Mouse (Mus musculus) lung, embryonic 15.5 days (tissue): ENCODE results near the gene Nkx6-1. TPM values are rescaled to one million over a fixed set of nuclear protein-coding genes. Genes with fewer than 3 reads are reported as not detected.
A peak's percentile ranks its signal among the peaks of the same experiment; 100 is the strongest.

Source experiments
- ATAC-seq: fragments of 200-750 bp; cut with Nextera tagmentation; 2 replicates; pipeline ENCODE4 v1.8.0; 2017; ENCODE audit warnings: moderate number of reproducible peaks, borderline replicate concordance; ENCODE audit not compliant: low FRiP score, low TSS enrichment; ENCODE audit errors: extremely low read depth
- H3K27ac ChIP-seq: fragments of 300-500 bp; sonication (generic); 2 replicates; pipeline ENCODE4 v1.5.1; 2015; ENCODE audit warnings: moderate library complexity, mild to moderate bottlenecking, inconsistent platforms
- H3K27me3 ChIP-seq: fragments of 300-500 bp; sonication (generic); 2 replicates; pipeline ENCODE4 v1.6.1; 2015; ENCODE audit warnings: inconsistent platforms
- H3K36me3 ChIP-seq: fragments of 300-500 bp; sonication (generic); 2 replicates; pipeline ENCODE4 v1.6.1; 2015; ENCODE audit warnings: inconsistent platforms
- H3K4me1 ChIP-seq: fragments of 300-500 bp; sonication (generic); 2 replicates; pipeline ENCODE4 v1.6.1; 2015; ENCODE audit warnings: inconsistent platforms
- H3K4me2 ChIP-seq: fragments of 300-500 bp; sonication (generic); 2 replicates; pipeline ENCODE4 v1.6.1; 2015; ENCODE audit warnings: inconsistent platforms, mild to moderate bottlenecking, moderate library complexity
- H3K4me3 ChIP-seq: fragments of 300-500 bp; sonication (generic); 2 replicates; pipeline ENCODE4 v1.5.1; 2015; ENCODE audit warnings: mild to moderate bottlenecking, inconsistent platforms
- H3K9ac ChIP-seq: fragments of 300-500 bp; sonication (generic); 2 replicates; pipeline ENCODE4 v1.6.1; 2015; ENCODE audit warnings: inconsistent platforms
- H3K9me3 ChIP-seq: fragments of 300-500 bp; sonication (generic); 2 replicates; pipeline ENCODE4 v1.6.1; 2016; ENCODE audit warnings: inconsistent platforms
- WGBS: fragments of 180-500 bp; shearing (Covaris S2); methylation state at CpG from one replicate; pipeline ENCODE4 v1.1.7; 2015; 5-methylcytosine and 5-hydroxymethylcytosine counted together
- polyA plus RNA-seq: library from polyadenylated mRNA; unstranded; fragments of >200 nt; fragmentation: Nextera tagmentation; extraction: Ambion mirVana; gene quantifications from 2 replicates; pipeline ENCODE4 v1.2.1, GENCODE M21; 2015

The Nkx6-1 gene
- polyA plus RNA-seq, 1 experiment from 2014 or later = 0.42 TPM

GRCm38 (mm10) chr5:101667263-101667990, 2.6 kb upstream of the Nkx6-1 start:
- Histone ChIP-seq H3K36me3 (no peaks in the 10 kb centered on the region), H3K9me3 (no peaks in the 10 kb centered on the region), H3K9ac (no peak overlapping the region), H3K4me3 (no peak overlapping the region), H3K27ac (no peak overlapping the region), H3K4me1 (peaks cover 26% of the 10 kb centered on the region), H3K4me2 (no peak overlapping the region), H3K27me3 (peaks cover 84% of the 10 kb centered on the region)
- WGBS = 3% methylated on average over 19 of the region's 19 CpGs
- ATAC-seq = no peak

- Histone ChIP-seq H3K4me2 (no peak overlapping the region), H3K4me3 (no peak overlapping the region), H3K9ac (no peak overlapping the region), H3K36me3 (no peaks in the 10 kb centered on the region), H3K27me3 (peaks cover 91% of the 10 kb centered on the region), H3K9me3 (no peaks in the 10 kb centered on the region), H3K27ac (no peak overlapping the region), H3K4me1 (peaks cover 26% of the 10 kb centered on the region)
- no peak for ATAC-seq
- 3% methylated on average over 18 of the region's 18 CpGs for WGBS
Observed at GRCm38 (mm10) chr5:101666713-101667112, 1.9 kb upstream of the Nkx6-1 start.

- Histone ChIP-seq H3K9ac (no peak overlapping the region), H3K4me2 (peak overlapping the region; percentile 69; the same call in 1 of the 2 replicates), H3K4me3 (no peak overlapping the region), H3K27me3 (peaks cover 97% of the 10 kb centered on the region), H3K27ac (no peak overlapping the region), H3K9me3 (no peaks in the 10 kb centered on the region), H3K4me1 (peaks cover 26% of the 10 kb centered on the region), H3K36me3 (no peaks in the 10 kb centered on the region)
- no peak for ATAC-seq
- 5% methylated on average over 9 of the region's 9 CpGs for WGBS
Observed at GRCm38 (mm10) chr5:101666091-101666490, 1.3 kb upstream of the Nkx6-1 start.

GRCm38 (mm10) chr5:101664423-101664921, 324 bp downstream of the Nkx6-1 start:
- 0% methylated on average over 49 of the region's 64 CpGs for WGBS
- H3K27me3 ChIP-seq = peaks cover 100% of the 10 kb centered on the region
- ATAC-seq = 0 out of 2 replicates have a peak, but pooled peaks have one; percentile 17
- H3K9me3 ChIP-seq = no peaks in the 10 kb centered on the region
- peaks cover 28% of the 10 kb centered on the region for H3K4me1 ChIP-seq
- no peaks in the 10 kb centered on the region for H3K36me3 ChIP-seq
- H3K4me3 ChIP-seq = peak overlapping the region; percentile 38
- no peak overlapping the region for H3K9ac ChIP-seq
- H3K27ac ChIP-seq = no peak overlapping the region
- peak overlapping the region; percentile 69 for H3K4me2 ChIP-seq

GRCm38 (mm10) chr5:101663621-101664422, 974 bp downstream of the Nkx6-1 start:
- Histone ChIP-seq H3K27ac (no peak overlapping the region), H3K4me1 (peaks cover 32% of the 10 kb centered on the region), H3K4me2 (peak overlapping the region; percentile 69), H3K9ac (no peak overlapping the region), H3K36me3 (no peaks in the 10 kb centered on the region), H3K9me3 (no peaks in the 10 kb centered on the region), H3K4me3 (peak overlapping the region; percentile 38), H3K27me3 (peaks cover 100% of the 10 kb centered on the region)
- under 1% methylated on average over 74 of the region's 94 CpGs for WGBS
- 0 out of 2 replicates have a peak, but pooled peaks have one; percentile 1 for ATAC-seq

GRCm38 (mm10) chr5:101663176-101663575, 1.6 kb downstream of the Nkx6-1 start:
- H3K9ac ChIP-seq = no peak overlapping the region
- H3K4me3 ChIP-seq = peak overlapping the region; percentile 38
- no peak overlapping the region for H3K27ac ChIP-seq
- peak; percentile 54; the same call in 1 of the 2 replicates for ATAC-seq
- WGBS = 1% methylated on average over 23 of the region's 23 CpGs
- peaks cover 99% of the 10 kb centered on the region for H3K27me3 ChIP-seq
- peaks cover 32% of the 10 kb centered on the region for H3K4me1 ChIP-seq
- H3K4me2 ChIP-seq = peak overlapping the region; percentile 69
- H3K9me3 ChIP-seq = no peaks in the 10 kb centered on the region
- H3K36me3 ChIP-seq = no peaks in the 10 kb centered on the region

- H3K27ac ChIP-seq = no peak overlapping the region
- H3K4me2 ChIP-seq = no peak overlapping the region
- H3K36me3 ChIP-seq = no peaks in the 10 kb centered on the region
- H3K9me3 ChIP-seq = no peaks in the 10 kb centered on the region
- peaks cover 32% of the 10 kb centered on the region for H3K4me1 ChIP-seq
- H3K27me3 ChIP-seq = peaks cover 98% of the 10 kb centered on the region
- no peak overlapping the region for H3K9ac ChIP-seq
- ATAC-seq = no peak
- WGBS = 9% methylated on average over 8 of the region's 8 CpGs
- no peak overlapping the region for H3K4me3 ChIP-seq
Observed at GRCm38 (mm10) chr5:101662485-101662884, 2.3 kb downstream of the Nkx6-1 start.

- no peak overlapping the region for H3K4me2 ChIP-seq
- no peak overlapping the region for H3K9ac ChIP-seq
- H3K9me3 ChIP-seq = no peaks in the 10 kb centered on the region
- 7% methylated on average over 25 of the region's 25 CpGs for WGBS
- ATAC-seq = no peak
- no peaks in the 10 kb centered on the region for H3K36me3 ChIP-seq
- H3K4me1 ChIP-seq = peaks cover 32% of the 10 kb centered on the region
- no peak overlapping the region for H3K4me3 ChIP-seq
- H3K27me3 ChIP-seq = peaks cover 98% of the 10 kb centered on the region
- H3K27ac ChIP-seq = no peak overlapping the region
Observed at GRCm38 (mm10) chr5:101661561-101662211, 3.1 kb downstream of the Nkx6-1 start.

- Histone ChIP-seq H3K4me1 (peaks cover 30% of the 10 kb centered on the region), H3K27me3 (peaks cover 98% of the 10 kb centered on the region)
- no peak for ATAC-seq
Observed at GRCm38 (mm10) chr5:101660666-101661065, 4.1 kb downstream of the Nkx6-1 start.

GRCm38 (mm10) chr5:101659411-101659971, 5.3 kb downstream of the Nkx6-1 start:
- ATAC-seq = no peak
- H3K27me3 ChIP-seq = peaks cover 98% of the 10 kb centered on the region
- H3K4me2 ChIP-seq = peak overlapping the region; percentile 17; the same call in 1 of the 2 replicates
- no peaks in the 10 kb centered on the region for H3K9me3 ChIP-seq
- H3K9ac ChIP-seq = no peak overlapping the region
- H3K4me3 ChIP-seq = peak overlapping the region; percentile 6; the same call in 1 of the 2 replicates
- H3K36me3 ChIP-seq = no peaks in the 10 kb centered on the region
- no peak overlapping the region for H3K27ac ChIP-seq
- peaks cover 20% of the 10 kb centered on the region for H3K4me1 ChIP-seq
- WGBS = under 1% methylated on average over 39 of the region's 39 CpGs

More at GRCm38 (mm10) chr5:101660666-101661065, 4.1 kb downstream of the Nkx6-1 start:
- Histone ChIP-seq H3K36me3 (no peaks in the 10 kb centered on the region), H3K9ac (no peak overlapping the region), H3K4me3 (no peak overlapping the region), H3K4me2 (no peak overlapping the region), H3K27ac (no peak overlapping the region), H3K9me3 (no peaks in the 10 kb centered on the region)
- WGBS = 21% methylated on average over 3 of the region's 3 CpGs

GRCm38 (mm10) chr5:101658984-101659290, 5.9 kb downstream of the Nkx6-1 start:
- H3K4me2 ChIP-seq = no peak overlapping the region
- no peak overlapping the region for H3K27ac ChIP-seq
- H3K36me3 ChIP-seq = no peaks in the 10 kb centered on the region
- ATAC-seq = no peak
- 3% methylated on average over 23 of the region's 23 CpGs for WGBS
- no peaks in the 10 kb centered on the region for H3K9me3 ChIP-seq
- no peak overlapping the region for H3K4me3 ChIP-seq
- peaks cover 98% of the 10 kb centered on the region for H3K27me3 ChIP-seq
- H3K4me1 ChIP-seq = peaks cover 15% of the 10 kb centered on the region
- no peak overlapping the region for H3K9ac ChIP-seq
